Mouse (Mus musculus): Measurements from ENCODE around the gene Ube2t.

Gene Ube2t

GRCm38 (mm10) chr1:134962053-134962803, at the start of gene Ube2t:
Ube2t (plus strand) TSS chr1:134962565.
- peak; percentile 98 for DNase-seq

DNA sequence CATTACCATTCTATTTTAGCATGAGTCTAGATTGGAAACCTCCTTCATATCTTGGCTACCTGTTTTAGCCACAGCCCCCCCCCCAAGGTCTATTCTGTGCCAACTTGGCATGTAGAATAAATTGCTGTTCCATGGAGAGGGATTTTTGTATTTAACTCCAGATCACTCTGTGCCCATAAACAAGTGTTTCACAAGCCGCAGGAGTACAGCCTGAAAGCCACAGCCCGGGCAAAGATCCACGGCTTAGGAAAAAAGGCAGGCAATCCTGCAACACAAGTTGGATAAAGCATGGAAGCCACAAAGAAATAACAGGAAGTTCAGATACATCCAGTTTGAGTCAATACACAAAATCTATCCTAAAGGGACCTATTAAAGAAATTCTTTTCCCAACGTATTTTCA, 48.8 kb upstream of the Ube2t start:
- no peak for DNase-seq

GRCm38 (mm10) chr1:134915421-134915820, 46.9 kb upstream of the Ube2t start:
- no peak for DNase-seq

- no peak for DNase-seq
Measured at GRCm38 (mm10) chr1:134919010-134919409, 43.4 kb upstream of the Ube2t start.

DNA sequence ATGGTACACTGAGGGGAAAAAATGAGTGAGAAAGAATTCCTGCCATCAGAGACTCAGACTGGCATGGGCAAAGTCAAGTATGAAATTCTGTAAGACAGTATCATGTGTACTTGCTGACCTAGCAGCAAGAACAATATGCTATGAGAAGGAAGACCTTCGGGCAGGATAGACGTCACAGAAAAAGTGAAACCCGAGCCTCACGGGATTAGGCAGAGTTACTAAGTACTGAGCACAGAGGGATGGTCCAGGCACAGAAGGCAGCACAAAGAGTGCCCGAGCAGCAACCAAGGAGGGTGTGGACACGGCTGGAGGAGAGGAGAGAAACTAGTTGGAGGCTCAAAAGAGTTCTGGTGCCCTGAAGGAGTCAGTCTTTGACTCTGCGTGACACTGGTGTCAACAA, 29.9 kb upstream of the Ube2t start:
- DNase-seq = no peak

DNA sequence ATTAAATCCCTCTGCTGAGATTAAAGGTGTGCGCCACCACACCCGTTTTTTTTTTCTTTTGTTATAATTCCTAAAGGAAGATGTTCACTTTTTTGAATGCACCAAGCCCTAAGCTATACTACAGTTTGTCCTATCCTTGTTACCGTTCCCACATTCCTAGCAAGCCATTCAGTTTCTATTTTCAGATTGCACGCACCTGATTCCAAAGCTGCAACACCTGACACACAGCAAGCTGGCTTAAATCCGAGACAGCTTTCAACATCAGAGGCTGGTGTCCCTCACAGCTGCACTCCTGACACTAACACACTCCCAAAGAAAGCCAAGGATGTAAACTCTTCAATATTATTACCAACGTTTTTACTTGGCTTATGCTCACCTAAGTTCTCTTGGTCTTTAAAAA, 26.0 kb upstream of the Ube2t start:
- no peak for DNase-seq

DNA sequence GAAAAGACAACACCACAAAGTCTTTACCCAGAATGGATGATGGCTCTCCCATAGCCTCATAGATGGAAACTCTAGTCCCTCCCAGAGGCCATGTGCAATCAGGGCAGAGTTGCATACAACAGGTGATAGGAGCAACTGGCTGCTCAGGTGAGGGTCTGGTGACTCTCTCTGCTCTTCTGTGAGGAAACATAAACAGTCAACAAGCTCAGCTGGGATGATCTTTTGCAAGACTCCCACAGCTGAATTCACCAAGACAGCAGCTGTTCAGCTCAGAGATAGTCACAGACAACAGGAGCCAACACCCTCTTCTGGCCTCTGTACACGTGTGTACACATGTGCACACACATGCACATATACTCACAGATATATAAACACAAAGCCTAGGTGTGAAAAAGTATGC, 24.1 kb upstream of the Ube2t start:
- no peak for DNase-seq

- DNase-seq = no peak
Measured at GRCm38 (mm10) chr1:134940863-134941262, 21.5 kb upstream of the Ube2t start.

DNA sequence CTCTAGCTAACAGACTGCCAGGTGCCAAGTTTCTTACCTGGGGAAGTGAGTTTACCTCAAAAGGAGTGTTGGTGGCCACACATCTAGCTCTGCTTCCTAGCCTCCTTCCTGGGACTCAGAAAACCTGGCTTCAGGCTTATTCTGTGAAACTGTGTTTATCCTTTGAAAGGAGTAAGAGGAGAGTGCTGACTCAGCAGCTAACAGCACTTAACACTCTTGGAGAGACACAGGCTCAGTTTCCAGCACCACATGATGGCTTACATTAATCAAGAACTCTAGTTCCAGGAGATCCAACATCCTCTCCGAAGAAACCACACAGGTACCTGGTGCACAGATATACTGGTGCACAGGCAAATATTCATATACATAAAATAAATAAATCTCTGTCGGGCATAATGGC, 19.5 kb upstream of the Ube2t start:
- no peak for DNase-seq

GRCm38 (mm10) chr1:134947590-134947989, 14.8 kb upstream of the Ube2t start:
- no peak for DNase-seq

DNA sequence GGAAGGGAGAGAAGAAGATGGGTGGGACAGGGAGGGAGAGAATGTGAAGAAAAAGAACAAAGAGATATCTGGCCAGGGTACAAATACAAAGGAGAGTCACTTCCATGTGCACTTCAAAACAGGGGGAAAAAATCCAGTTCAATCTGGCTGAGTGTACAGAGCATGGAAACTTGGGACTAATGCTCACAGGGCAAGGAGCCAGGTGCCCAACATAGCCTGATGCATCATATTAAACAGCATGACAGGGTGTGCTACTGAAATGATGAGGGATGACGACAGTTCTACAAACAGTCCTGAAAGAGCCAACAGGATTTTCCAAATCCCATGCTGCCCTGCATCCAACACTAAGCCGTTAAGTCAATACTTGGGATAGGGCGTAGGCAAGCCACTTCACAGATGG, 12.4 kb upstream of the Ube2t start:
- DNase-seq = no peak

DNA sequence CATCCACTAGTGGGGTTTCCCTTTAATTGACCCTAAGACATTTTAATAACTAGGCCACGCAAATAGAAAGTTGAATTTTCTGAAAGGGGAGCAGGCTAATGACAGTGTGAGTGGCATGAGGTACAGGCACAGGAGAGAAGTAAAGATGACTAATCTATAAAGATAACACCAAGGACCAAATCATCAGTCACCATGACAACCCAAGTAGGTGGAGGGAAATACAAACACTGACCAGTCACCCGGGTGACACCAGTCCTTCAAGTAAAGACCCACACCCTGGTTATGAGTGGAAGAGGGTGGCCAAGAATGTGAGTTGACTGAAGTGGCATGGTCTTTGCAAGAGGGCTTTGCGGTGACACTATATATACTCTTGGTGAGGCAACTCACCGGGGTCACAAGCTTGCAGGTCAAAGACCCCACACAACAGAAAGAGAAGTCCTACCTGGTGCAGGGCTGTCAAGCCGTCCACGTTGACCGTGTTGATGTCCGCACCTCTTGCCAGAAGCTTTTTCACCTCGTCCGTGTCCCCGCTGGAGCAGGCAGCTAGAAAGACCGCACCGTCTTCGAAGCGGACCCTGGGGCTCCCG, 7.2 kb upstream of the Ube2t start:
- no peak for DNase-seq

GRCm38 (mm10) chr1:134955637-134956176, 6.7 kb upstream of the Ube2t start, which contains the start of gene Ppp1r12b:
Ppp1r12b (minus strand) TSS chr1:134955942.
- peak; percentile 97 for DNase-seq

DNA sequence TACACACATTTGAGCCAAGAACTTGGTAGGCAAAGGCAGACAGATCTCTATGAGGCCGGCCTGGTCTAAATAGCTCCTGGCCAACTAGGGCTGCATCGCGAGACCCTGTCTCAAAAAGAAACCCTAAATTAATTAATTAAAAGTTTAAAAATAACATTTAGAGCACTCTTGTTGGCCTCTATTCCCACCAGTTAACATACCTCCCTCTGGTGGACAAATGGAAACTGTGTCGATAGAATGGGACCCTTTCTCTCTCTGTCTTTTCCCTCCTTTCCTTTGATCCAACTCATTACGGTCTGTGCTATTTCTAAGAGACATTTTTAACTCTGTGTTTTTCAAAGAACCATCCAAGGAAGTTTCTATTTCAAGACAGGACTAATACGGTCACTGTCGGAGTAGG, 1.7 kb upstream of the Ube2t start:
- DNase-seq = no peak

DNA sequence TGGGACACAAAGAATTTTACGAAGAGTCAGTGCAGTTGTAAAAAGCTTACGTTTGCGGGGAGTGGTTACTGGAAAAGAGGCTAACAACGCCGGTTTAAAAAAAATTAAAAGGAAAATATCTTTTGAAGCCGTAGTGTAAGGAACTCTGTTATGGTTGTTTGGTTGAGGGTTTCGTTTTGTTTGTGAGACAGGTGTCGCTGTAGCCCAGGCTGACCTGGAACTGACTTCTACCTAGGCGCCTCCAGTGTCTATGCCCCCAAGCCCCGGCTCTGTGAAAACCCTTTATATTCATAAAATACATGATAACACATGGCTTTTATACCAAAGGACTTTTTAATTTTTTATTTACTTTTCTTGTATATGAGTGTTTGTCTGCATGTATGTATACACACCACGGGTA, 456 bp downstream of the Ube2t start:
- DNase-seq = peak; percentile 37

DNA sequence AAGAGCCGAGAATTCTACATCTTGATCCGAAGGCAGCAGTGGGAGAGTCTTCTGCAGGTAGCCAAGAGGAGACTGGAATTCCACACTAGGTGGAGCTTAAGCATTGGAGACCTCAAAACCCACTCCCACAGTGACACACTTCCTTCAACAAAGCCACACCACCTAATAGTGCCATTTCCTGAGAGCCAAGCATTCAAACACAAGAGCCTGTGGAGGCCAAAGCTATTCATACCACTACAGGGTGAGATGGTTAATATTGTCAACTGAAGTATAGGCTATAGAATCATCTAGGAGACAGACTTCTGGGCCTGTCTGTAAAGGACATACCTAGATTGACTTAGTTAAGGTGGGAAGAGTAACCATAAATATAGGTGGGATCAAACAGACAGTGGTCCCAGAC, 3.1 kb downstream of the Ube2t start:
- no peak for DNase-seq

DNA sequence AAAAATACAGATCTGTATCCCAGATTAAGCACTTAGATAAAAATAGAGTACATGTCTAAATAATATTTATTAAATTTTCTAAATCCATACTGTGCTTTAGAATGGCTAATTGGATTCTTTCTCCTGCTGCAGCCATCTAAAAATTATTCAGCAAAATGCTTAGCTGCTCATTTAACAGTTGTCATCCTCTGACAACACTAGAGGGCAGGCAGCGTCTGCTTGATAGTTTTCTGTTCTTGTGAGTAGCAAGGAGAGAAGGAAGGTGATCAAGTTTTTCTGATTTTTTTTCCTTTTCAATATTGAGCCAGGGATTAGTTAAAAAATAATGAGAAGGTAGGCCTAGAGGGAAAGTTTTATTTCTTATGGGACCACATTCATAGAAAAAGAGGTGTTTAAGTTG, 10.6 kb downstream of the Ube2t start:
- no peak for DNase-seq

GRCm38 (mm10) chr1:134987173-134987961, 25.0 kb downstream of the Ube2t start:
- peak; percentile 80 for DNase-seq

DNA sequence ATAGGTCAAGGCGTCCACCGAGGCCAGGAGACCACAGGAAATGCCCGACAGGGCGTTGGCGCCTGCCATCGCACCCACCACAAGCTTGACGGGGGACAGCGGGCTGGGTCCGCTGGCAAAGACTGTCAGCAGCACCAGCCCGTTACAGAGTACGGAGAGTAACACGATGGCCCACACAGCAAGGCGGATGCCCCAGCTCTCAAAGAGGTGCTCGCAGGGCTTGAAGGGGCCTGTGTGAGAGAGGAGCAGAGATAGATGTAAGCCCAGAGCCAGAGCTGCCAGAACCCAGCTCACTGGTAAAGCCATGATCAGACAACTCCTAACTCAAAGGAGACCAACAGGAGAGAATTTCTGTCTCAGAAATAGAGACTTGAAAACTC, 25.6 kb downstream of the Ube2t start:
- no peak for DNase-seq

DNA sequence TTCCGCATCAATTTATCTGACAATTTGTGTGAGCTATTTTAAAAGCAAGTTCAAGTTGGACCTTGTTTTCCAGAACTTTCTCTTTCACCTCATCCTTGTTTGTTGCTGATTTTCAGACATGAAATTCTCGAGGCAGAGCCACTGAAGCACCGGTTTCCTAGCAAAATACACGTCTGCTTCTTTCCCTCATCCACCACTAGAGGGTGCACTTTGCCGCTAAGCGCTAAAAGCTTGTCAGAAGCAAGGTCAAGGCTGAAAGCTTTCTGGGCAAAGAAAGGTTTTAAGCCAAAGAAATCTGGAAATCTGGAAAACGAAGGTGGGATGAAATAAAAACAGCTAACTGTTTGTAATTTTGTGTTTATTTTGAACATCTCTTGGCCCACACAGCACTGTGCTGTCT, 27.0 kb downstream of the Ube2t start:
- DNase-seq = peak; percentile 88

DNA sequence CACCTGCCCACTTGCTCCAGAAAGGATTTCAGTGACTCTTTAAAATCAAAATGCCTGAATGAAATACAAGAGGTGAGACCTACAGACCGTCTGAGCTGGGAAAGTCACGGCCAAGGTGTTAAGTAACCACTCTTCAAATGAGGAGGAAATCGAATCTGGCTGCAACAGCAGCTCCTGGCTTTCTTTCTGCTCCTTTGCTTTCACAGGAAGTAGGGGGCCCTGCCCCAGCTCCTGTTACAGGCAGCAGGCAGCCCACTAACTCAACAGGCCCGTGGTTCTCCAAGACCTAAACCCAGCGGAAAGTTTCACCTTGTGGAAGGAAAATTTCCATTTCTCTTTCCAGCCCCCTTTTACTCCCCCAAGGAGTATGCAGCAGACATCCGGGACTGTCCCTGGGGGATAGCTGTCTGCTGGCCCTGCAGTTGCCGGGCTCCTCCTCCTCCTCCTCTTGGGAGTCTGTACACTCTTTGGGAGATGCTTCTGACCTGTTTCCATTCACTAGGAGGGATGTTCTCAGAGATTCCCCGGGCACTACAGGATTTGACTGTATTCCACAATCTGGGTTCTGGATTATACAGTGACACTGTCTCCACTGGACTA, 29.8 kb downstream of the Ube2t start:
- peak; percentile 64 for DNase-seq

GRCm38 (mm10) chr1:134994739-134995138, 32.4 kb downstream of the Ube2t start:
- DNase-seq = no peak

DNA sequence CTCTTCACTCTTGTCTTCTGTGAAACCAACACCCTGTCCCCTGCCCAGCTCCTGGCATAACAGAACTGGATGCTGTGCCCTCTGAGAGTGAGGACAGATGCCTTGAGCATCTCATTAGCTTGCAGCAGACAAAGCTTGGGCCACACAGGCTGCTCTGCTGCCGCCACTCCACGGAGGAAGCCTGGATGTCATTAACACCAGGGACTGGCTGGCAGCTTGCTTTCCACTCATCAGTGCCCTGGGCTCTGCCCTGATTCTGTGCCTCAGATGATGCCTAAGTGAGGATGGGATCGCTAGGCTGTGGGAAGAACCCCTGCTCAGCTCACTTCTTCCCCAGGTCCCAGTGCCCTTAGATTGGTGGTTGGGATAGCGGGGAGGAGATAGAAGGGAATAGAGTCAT, 33.1 kb downstream of the Ube2t start:
- no peak for DNase-seq
